Mouse (Mus musculus) lung, postnatal 4 days (tissue): Measurements from ENCODE around the gene Itprid2.
"Not testable (repeated sequence)": the region's sequence is repeated elsewhere in the genome, so short reads cannot be mapped to it uniquely, and the experiment has no call there.

Experiments used
- DNase-seq, 2 experiments: peaks; one replicate each; pipeline ENCODE4 v3.0.0; 2021

Itprid2 gene

DNA sequence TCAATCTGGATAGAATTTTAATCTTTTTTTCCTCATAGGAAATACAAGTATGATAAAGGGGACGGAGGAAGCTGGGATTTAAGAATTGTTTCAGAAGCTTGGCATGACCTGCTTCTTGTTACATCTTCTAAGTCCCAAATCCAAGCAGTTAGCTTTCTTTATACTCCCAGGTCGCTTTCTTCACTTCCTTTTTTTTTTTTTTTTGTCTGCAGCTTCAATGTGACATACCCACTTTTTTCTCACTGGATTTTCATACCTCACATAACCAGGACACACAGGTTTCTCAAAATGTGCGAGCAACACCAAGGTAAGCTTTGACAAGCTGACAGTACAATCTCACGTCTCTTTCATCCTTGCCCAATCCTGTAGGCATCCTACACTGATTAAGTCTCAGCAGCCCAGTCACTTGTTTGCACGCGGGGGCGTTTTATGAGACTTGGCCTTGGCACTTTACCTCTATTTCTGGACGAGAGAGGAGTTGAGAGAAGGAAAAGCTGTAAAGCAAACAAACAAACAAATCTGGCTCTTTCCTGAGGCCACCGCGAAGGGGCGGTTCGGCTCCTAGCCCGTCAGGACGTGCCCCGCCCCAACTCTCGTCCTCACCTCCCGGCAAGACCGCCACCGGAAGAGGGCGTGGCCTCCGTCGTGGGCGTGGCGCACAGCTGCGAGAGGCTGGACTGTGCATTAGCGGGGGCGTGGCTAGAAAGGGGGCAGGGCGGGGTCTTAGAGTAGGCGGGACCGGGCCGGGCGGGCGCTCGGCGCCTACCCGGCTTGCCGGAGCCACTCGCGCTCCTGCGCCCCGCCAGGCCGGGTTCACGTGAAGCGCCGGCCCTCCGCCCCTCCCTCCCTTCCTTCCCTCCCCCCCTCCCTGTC lies at the start of gene Itprid2:
Gene Itprid2, plus strand, starts transcription at position 825 of the 873 bp plus-strand sequence.
- peak; percentile 98 to 99 for DNase-seq

DNA sequence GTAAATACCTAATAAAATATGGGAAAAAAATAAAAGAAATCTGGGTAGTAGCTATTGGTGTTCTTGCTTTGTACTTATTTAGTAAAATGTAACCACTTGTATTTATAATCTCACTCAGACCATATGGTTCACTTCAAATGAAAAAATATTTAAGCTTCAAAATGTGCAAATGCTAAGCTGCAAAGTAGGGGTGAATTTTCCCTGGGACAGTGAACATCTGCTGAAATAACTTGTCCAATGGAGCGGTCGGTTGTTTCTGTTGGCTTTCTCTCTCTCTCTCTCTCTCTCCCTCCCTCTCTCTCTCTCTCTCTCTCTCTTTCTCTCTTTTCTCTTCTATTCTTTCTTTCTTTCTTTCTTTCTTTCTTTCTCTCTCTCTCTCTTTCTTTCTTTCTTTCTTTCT lies 39.0 kb upstream of the Itprid2 start:
- DNase-seq = no peak

DNA sequence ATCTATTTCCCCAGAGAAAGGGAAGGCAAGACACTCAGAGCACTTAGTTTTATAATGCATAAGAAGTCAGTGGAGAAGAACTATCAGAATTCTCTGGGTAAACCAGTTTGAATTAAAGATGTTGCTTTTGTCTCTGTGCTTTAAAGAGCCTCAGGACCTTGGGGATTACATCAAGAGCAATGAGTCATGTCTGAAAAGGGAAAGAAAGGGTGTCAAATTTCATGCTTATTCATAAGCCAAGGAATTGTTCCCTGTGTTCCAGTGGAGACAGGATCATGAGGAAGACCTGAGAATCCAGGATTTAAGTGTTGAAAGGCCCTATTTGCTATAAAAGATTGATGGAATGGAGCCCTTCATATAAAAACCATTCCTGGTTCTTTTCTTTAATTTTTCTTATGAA lies 38.1 kb upstream of the Itprid2 start:
- DNase-seq = no peak

DNA sequence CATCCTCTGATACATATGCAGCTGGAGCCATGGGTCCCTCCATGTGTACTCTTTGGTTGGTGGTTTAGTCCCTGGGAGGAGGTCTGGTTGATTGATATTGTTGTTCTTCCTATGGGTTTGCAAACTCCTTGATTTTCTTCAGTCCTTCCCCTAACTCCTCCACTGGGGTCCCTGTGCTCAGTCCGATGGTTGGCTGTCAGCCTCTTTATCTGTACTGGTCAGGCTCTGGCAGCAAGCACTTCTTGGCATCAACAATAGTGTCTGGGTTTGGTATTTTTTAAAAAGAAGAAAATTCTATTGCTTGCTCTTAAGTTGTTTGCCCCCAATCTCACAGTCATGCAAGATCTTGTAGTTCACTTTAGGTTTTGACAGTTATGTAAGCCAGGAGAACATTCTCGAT lies 34.0 kb upstream of the Itprid2 start:
- DNase-seq = not testable (repeated sequence)

DNA sequence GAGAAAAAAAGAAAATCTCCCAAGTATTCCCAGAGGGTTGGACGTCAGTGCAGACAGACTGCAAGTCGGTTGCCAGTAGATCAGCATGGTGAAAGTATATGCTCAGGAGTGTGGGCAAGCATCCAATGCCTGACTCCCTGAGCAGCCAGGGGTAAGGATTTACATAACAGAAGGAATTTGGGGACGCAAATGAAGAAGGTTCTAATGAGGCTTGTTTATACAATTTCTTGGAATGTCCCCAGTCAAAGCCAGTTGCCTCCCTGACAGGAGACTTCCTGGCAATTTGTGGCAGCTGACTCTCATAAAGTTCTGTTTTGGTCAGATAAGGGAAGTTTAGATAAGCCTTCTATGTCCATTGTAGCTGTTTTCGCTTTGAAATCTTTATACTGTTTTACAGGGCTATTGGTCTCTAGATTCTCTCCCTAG lies 33.4 kb upstream of the Itprid2 start:
- DNase-seq = peak; percentile 11 to 36

DNA sequence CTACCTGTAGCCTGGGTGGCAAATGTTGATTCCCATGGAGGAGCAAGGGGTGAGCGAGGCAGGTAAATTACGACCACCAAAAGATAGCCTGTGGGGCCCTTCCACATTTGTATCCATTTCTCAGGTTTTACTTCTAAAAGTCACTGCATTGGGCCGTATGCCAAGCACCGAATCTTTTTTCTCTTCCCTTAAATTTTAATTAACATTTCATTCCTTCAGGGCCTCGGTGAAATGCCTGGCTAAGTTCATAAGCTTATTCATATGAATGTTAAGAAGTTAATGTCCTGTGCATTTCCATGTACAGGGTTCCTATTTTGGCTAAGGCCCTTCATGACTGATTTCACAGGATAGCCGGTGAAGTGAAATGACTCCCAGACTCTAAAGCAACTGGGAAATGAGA lies 32.8 kb upstream of the Itprid2 start:
- no peak for DNase-seq

DNA sequence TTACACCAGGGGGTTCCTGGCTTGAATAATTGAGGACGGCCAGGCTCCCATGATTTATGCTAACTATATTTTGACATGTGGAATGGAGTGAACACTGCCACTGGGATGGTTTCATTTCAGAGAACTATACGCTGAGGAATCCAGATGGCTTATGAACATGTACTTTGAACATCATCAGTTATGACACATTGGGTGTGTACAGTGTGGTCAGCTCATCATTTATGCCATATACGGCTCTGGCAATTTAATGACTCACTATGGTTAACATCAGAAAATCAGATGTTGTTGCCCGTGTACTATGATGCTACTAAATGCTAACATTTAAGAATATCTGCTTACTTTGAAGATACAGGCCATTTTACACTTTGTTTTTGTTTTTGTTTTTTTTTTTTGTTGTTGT lies 31.8 kb upstream of the Itprid2 start:
- no peak for DNase-seq

DNA sequence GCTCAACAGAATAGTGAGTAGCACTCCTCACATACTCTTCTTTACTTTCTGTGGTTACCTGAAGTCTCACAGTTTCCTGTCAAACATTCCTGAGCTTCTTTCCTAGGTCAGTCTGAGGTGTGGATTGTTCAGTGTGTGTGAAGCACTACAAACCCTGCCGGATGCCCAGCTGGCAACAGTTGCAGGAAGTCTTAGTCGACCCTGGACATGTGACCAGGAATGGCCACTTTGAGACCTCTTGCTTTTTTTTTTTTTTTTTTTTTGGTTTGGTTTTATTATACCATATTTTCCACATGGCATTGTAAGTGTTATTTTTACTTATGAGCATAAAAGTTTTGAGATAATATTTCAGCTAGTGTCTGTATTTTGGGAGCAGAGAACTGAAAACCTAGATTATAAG lies 29.1 kb upstream of the Itprid2 start:
- DNase-seq = peak in 1 of 2 experiments; percentile 27

DNA sequence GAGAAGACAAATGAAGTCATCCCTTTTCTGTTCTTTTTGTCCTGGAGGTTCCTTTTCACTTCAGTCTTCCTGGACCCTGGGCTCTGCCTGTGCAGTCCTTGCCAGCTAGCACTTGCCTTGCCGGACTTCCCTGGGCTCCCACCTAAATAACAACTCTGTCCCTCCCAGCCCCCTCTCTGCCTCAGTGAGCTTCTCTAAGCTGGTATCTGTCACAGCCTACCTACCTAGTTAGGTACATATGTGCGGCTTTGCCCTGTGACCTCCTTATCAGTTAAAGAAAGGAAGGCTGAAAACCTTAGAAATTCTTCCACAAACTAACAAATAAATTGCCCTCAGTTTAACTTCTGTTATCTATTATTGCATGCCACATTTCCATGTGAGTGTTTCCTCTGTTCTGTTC lies 28.0 kb upstream of the Itprid2 start:
- DNase-seq = no peak

DNA sequence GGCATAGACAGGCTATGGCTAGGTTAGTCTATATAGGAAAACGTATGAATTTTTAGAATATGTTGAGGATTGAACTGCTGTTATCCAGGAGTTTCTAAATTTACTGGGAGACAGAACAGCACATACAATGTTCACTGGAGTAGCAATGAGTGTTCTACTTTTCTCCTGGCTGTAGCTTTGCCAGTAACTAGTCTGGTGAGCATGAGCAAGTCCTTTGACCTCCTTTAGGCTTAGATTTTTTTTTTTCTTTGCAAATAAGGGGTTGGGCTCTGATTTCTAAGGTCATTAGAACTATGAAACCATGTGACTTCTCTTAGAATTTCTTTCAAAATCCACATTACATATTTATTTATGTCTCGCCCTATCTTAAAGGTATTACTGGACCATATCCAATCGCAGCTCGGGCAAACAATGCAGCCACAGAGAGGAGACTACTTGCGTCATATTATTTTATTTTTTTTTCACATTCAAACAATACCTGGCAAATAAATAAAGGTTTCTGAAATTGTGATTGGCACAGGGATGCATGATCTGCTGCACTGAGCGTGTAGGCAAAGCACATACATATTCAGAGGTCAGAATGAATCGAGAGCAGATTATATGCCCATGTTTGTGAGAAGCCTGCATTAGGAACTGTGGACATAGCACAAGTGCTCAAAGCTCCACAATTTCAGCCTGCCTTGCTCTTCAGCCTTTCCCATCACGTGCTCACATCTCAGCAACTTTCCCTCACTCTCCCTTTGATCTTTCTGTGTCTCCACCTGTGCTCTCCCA lies 26.7 kb upstream of the Itprid2 start:
- DNase-seq = no peak

DNA sequence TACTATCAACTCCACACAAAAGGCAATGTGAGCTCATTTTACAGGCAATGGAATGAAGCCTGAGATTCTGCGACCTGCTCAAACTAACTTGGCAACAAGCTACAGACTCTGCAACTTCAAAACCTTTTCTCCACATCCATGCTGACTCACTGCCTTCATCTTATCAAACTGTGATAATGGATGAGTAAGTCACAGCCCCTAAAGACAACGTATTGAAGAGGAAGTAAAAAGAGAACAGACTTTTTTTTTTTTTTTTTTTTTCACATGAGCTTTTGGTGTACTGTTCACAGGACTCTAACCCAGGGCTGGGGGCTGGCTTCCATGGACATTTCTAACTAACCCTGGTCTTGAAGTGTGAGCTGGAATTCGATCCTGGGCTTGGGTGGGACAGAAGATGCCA lies 24.3 kb upstream of the Itprid2 start:
- no peak for DNase-seq

DNA sequence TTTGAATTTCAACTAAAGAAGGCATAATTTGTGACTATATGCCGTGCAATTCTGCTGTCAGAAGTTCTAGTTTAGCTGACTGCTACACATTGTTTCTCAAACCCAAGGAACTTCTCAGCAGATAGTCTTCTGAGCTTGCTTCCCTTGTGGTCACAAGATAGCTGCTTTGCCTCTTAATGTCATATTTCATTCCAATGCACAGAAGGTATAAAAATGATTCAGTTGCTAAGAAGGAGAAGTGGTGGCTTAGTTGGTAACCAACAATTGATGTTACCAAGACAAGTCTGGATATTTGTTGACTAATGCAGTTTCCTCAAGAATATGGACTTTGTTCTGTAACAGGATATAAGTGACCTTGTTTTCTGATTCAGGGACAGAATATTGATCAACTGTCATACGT lies 17.0 kb upstream of the Itprid2 start:
- no peak for DNase-seq

DNA sequence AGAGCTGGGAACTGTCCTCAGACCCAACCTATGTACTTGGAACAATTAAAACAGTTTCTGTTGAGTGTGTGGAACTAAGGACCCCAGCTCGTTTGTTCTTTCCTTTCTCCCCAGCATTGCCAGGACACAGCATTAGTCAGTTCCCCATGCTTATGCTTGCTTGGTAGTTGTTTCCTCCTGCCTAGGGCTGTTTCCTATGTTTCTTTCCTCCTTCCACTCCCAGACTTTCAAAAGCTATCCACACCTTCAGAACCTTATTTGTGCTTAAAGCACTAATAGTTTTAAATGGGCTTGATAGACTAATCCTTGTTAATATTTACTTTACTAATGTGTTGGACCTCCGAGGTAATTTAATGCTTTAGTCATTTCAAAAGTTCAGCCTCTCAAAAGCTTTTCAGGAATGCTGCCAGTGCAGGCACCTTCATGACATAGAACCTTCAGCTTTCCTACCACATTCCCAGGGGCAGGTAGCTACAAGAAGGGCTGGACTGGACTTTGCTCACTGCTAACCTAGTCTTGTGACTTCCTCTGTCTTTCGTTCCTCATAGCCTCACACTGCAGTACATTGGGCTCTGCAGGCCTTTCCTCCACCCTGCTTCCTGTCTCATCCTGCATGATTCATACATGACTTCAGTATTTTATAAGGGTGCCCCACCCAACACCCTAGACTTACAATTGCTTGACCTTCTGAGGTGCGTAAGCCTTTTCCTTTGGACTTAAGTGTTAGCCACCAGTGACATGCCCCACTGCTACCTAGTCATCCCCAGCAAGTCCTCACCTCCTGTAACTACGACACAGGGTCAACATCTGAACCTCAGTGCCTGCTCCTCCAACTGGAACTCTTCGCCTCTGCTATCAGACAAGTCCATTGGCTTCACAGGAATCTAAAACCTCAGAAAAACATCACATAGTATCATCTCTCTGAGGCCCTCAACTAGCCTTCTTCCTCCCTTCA lies 16.3 kb upstream of the Itprid2 start:
- DNase-seq = no peak

DNA sequence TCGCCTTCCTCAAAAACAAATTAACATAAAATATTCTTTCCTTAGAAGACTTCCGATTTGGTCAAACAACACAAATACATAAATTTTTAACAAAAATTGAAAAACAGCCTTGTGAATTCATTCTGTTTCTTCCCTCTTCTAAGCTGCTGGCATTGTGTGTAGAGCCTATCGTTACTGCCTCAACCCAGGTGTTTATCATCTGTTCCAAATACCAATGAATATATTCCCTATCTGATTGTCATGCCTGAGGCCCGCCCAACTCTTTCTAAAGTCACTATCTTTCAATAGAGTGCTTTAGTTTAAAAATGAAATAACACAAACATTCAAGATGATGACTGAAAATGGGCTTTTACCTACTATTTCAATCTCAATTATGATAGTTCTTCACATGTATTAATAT lies 11.9 kb upstream of the Itprid2 start:
- no peak for DNase-seq

DNA sequence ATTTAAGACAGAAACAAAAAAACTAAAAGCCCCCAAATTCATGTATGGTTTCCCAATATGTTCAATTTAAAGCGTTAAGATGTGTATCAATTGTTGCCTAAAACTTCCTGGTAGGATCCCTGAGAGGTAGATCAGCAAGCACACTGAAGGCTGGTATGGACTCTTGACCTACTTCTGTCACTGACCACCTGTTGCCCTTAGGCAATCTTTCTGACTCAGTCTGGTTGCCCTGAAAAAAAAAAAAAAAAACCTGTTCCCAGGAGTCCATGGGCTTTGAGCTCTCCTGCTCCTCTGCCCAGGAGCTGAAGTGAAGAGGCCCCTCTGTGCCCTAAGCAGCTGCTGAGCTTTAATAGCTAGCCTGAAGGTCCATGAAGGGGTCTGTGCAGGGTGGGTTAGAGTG lies 7.5 kb upstream of the Itprid2 start:
- no peak for DNase-seq

DNA sequence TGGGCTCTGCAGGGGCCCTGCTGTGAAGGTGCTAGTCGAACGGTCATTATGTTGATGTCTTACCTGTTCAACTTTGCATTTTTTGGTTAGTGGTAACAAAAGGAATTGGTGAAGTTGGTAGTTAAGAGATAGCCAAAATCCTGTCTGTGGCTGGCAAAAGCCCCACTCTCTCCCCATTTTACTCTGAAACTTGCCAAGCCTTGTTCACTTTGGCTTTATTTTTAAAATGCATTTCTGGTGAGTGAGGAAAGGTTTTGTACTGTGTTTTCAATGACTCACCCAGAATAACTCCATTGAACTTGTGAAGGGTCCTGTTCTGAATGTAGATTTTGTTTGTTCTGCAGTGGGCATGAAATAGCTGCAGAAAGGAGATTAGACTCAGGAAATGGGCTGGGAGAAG lies 4.9 kb upstream of the Itprid2 start:
- DNase-seq = no peak

DNA sequence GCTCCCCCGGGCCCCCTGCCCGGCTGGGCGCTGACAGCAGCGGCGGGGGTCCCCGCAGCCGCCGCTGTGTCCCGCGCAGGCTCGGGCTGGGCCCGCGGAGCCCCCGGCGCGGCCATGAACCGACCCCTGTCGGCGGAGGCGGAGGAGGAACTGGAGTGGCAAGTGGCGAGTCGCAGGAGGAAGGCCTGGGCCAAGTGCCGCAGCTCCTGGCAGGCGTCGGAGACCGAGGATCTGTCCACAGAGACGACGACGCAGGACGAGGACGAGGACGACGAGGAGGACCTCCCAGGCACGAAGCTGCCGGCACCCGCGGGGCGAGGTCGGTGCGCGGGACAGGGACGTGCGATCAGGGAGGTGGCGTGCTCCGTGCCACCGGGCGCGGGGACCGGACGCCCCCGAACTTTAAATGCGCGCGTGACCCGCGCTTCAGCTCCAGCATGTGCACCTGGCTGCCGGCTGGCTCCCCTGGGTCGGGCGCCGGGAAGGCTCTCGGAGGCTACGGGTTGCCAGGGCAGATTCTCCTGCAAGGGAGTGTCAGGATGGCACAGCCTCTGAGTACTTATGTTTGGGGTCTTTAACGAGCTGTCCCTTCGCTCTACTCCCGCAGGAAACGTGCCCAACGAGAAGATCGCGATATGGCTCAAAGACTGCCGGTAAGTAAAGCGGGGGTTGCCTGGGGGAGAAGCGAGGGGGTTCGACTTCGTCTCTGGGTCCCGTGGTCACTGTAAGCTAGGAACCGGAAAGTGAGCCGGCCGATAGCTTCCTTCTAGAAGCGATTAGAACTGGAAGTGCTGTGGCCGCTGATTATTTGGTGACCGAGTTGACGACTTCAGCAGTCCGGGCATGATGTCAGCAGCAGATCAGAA lies 507 bp downstream of the Itprid2 start:
- peak; percentile 79 to 86 for DNase-seq

DNA sequence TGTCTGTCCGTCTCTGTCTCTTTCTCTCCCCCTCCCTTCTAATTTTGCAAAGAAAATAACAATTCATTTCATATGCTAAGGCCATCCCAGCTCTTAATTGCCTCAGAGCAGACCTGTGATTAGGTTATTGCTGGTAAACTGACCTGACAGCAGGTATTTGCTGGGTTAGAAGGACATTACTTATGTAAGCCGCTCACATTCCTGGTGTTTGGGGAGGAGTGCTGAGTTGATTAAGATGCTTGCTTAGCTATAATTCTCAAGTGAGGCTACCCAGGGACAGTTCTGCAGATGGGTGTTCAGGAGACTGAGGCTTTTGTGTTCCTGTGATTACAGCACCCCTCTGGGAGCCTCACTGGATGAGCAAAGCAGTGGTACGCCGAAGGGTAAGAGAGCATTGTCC lies 3.8 kb downstream of the Itprid2 start:
- no peak for DNase-seq

DNA sequence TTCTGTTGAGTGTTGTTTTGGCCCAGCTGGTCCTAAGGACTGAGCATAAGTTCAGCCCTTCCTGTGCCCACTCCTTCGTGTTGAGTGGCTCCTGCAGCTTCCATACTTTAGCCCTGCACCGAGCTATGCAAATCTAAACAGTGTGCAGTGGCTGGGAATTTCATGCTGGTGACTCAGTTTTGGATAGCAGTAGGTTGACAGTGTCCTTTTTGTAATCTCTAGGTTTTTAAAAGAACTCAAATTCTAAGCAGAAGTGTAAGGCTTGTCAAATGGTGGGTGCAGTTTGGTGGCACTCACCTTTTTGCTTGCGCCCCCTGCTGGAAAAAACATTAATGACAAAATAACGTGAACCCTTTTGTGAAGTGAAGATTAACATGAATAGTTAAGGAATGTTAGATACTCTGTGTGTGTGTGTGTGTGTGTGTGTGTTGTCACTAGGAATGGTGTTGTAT lies 11.1 kb downstream of the Itprid2 start:
- peak in 1 of 2 experiments; percentile 67 for DNase-seq

DNA sequence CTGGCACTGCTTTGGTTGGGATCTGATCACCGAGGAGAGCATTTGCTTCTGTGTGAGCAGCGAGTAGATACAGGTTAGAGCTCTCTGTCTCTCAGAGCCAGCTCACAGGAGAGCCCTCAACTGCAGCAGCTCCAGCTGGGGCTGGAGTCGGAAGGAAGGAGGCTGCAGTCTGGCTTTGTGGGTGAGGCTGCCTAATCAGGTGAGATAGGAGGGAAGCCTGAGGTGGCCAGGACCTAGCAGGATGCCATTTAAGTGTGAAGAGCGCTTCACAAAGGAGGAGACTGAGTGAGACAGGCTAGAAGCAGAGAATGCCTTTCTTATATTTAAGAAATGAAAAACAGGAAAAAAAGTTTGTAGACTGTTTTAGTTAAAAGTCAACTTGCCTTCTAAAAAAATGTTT lies 11.9 kb downstream of the Itprid2 start:
- no peak for DNase-seq

DNA sequence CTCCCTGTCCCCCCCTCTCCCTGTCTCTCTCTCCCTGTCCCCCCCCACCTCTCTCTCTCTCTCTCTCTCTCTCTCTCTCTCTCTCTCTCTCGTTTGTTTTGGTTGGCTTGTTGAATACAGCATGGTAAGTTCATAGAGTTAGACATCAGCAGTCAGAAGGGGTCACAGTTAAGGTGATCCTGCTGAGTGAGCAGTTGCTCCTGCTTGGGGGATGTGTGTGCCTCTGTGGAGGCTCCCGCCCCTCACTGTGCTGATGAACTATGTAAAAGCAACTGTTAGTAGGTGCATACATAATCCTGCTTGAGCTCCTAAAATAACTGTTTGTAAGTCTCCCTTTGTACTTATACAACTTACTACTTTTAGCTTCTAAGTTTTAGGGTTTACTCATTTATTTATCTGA lies 12.6 kb downstream of the Itprid2 start:
- DNase-seq = no peak

DNA sequence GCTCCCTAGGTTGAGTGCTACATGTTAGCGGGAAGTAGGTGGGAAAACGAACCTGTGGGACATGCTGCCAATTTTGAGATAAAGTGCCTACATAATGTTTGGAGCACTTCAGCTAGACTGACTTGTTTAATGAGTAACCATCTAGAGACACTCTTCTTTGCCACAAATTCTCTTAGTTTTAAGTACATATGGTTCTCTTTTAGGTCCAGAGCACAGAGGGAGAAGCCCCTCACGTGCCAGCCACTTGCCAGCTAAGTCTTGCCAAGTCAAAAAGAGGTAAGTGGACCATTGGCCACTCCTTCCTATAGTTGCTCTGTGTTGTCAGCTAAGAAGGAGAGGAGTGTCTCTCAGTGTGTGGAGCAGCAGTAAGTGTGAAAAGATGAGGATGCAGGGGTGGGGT lies 16.0 kb downstream of the Itprid2 start:
- DNase-seq = peak in 1 of 2 experiments; percentile 67
